Mouse (Mus musculus) macrophage (primary cell): Measurements from ENCODE around the gene Hist1h4a. TPM values are rescaled to one million over a fixed set of nuclear protein-coding genes. Genes with fewer than 3 reads are reported as not detected.
"Not testable (repeated sequence)": the region's sequence is repeated elsewhere in the genome, so short reads cannot be mapped to it uniquely, and the experiment has no call there.

Experiments
- H3K27ac ChIP-seq: fragments of 350-480 bp; formaldehyde crosslinking; 2 replicates; pipeline ENCODE4 v1.9.0; 2021
- H3K36me3 ChIP-seq: fragments of 350-480 bp; formaldehyde crosslinking; 2 replicates; pipeline ENCODE4 v1.9.0; 2021; ENCODE audit errors: inconsistent target
- H3K4me3 ChIP-seq: fragments of 350-480 bp; formaldehyde crosslinking; 2 replicates; pipeline ENCODE4 v1.9.0; 2021; ENCODE audit errors: inconsistent target
- H3K79me2 ChIP-seq: fragments of 350-480 bp; formaldehyde crosslinking; 2 replicates; pipeline ENCODE4 v1.9.0; 2021; ENCODE audit errors: inconsistent target
- WGBS: methylation state at CpG from one replicate; pipeline ENCODE4 v1.1.7; 2026; ENCODE audit warnings: inconsistent platforms; ENCODE audit not compliant: missing documents; 5-methylcytosine and 5-hydroxymethylcytosine counted together
- polyA plus RNA-seq: library from polyadenylated mRNA; stranded (reverse); fragments of 250-400 nt; gene quantifications from 3 replicates; pipeline ENCODE4 v1.2.4, GENCODE M21; 2018; ENCODE audit warnings: inconsistent platforms

Hist1h4a gene
- polyA plus RNA-seq, 1 experiment from 2014 or later: not detected

GRCm38 (mm10) chr13:23763586-23764323, 2.7 kb upstream of the Hist1h4a start, which contains the start of gene Hist1h1a:
Gene Hist1h1a, plus strand, starts transcription at chr13:23763666.
- WGBS: 6% methylated on average over 33 of the region's 34 CpGs
- Histone ChIP-seq H3K4me3 (peak within 1 kb of the TSS; percentile 32), H3K36me3 (no peaks in the 10 kb centered on the region), H3K79me2 (no peaks in the 10 kb centered on the region), H3K27ac (peak within 1 kb of the TSS; percentile 70)

GRCm38 (mm10) chr13:23763242-23763585, 2.2 kb upstream of the Hist1h4a start:
- under 1% methylated on average over 10 of the region's 10 CpGs for WGBS
- H3K79me2 ChIP-seq: no peaks in the 10 kb centered on the region

DNA sequence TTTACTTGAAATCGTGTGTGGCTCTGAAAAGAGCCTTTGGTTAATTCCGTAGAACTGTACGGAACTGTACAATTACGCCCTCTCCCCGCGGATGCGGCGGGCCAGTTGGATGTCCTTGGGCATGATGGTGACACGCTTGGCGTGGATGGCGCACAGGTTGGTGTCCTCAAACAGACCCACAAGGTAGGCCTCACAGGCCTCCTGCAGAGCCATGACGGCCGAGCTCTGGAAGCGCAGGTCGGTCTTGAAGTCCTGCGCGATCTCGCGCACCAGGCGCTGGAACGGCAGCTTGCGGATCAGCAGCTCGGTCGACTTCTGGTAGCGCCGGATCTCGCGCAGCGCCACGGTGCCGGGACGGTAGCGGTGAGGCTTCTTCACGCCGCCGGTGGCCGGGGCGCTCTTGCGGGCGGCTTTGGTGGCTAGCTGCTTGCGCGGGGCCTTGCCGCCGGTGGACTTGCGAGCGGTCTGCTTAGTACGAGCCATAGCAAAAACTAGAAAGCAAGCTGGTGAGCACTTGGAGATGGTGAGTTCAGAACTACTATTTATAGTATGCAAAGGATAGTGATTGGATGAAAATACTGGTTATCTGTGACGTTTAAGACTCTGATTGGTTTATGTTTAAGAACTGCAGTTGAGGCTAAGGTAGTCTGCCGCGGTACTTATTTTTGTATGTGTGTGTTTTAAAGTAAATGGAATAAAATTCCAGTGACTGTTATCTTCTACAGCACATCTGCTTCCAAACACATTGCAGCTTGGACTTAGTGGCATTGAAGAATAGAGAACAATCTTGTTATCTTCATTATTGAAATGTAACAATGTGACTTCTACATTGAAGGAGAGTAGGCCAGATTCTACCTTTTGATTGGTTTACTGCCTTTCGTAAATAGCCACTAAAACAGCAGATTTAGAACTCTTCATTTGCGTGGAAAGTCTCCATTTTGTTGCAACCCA, 1.1 kb upstream of the Hist1h4a start, which contains the start of gene Hist1h3a:
TSS of gene Hist1h3a (minus strand) at position 516 of the 951 bp plus-strand sequence.
- H3K36me3 ChIP-seq, H3K79me2 ChIP-seq: not testable (repeated sequence)
- H3K4me3 ChIP-seq: peak within 1 kb of the TSS; percentile 32
- peak within 1 kb of the TSS; percentile 70 for H3K27ac ChIP-seq
- under 1% methylated on average over 19 of the region's 52 CpGs for WGBS

More at GRCm38 (mm10) chr13:23763242-23763585, 2.2 kb upstream of the Hist1h4a start:
- peak overlapping the region; percentile 70 for H3K27ac ChIP-seq
- H3K4me3 ChIP-seq: peak overlapping the region; percentile 32; the same call in 1 of the 2 replicates
- no peaks in the 10 kb centered on the region for H3K36me3 ChIP-seq

DNA sequence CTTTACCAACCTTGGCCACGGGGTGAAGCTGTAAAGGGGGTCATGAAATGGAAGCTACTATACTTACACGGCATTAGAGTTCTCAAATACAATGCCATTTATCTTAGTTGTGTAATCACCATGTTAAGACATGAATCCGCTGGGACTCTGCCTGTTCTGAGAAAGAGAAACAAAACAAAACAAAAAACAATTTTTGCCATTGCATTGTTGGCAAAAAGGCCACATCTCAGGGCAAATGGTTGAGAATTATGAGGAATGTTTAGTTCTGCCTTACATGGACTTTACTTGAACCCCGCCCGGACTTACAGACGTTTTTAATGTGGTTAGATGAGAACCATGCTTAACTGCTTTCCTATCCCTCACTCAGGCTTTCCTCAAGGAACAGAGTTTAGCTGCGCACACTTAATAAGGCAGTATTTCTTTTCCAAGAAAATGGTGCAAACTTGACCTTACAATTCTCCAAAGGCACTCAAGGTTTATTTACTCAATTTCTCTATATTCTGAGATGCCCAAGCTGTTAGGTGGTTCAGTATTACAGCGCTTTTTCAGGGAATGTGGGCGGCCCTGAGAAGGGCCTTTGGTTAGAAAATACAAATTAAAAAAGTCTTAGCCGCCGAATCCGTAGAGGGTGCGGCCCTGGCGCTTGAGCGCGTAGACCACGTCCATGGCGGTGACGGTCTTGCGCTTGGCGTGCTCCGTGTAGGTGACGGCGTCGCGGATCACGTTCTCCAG, 624 bp downstream of the Hist1h4a start:
- Histone ChIP-seq H3K27ac (peak overlapping the region; percentile 62), H3K36me3 (no peaks in the 10 kb centered on the region), H3K79me2 (no peaks in the 10 kb centered on the region), H3K4me3 (peak overlapping the region; percentile 26)
- WGBS: 3% methylated on average over 13 of the region's 27 CpGs

- Histone ChIP-seq H3K27ac (peak overlapping the region; percentile 62), H3K79me2 (no peaks in the 10 kb centered on the region), H3K4me3 (peak overlapping the region; percentile 26; the same call in 1 of the 2 replicates), H3K36me3 (no peaks in the 10 kb centered on the region)
- 20% methylated on average over 1 of the region's 1 CpGs for WGBS
These were observed 1.2 kb downstream of the Hist1h4a start for GRCm38 (mm10) chr13:23759916-23760239.

DNA sequence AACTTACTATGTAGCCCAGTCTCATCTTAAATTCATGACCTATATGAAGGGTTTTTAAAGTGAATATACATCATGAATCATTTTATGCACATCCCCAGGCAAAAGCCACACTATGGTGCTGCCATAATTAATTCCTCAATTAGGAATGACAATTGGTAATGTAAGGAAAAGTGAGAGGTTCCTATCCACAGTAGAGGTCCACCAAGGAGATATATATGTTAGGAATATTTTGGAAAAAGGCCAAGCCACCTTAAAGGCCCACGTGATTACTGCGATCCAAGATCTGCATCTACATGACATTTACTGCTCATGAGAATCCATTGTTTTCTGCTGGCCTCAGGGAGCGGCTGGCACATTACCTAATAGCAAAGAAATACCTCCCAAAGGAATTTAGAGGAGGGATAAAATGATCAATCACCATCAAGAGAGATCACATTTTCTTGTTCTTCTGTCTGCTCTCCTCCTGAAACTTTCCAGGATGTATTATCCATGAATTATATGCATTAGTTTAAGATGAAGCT, 1.7 kb downstream of the Hist1h4a start:
- no peak overlapping the region for H3K27ac ChIP-seq
- H3K4me3 ChIP-seq: no peak overlapping the region
- no peaks in the 10 kb centered on the region for H3K79me2 ChIP-seq
- WGBS: 89% methylated on average over 3 of the region's 3 CpGs
- H3K36me3 ChIP-seq: no peaks in the 10 kb centered on the region

- Histone ChIP-seq H3K79me2 (no peaks in the 10 kb centered on the region), H3K4me3 (no peak overlapping the region; the same call in 1 of the 2 replicates), H3K27ac (no peak overlapping the region), H3K36me3 (no peaks in the 10 kb centered on the region)
- 40% methylated on average over 3 of the region's 3 CpGs for WGBS
These were observed 3.1 kb downstream of the Hist1h4a start for GRCm38 (mm10) chr13:23757921-23758320.

DNA sequence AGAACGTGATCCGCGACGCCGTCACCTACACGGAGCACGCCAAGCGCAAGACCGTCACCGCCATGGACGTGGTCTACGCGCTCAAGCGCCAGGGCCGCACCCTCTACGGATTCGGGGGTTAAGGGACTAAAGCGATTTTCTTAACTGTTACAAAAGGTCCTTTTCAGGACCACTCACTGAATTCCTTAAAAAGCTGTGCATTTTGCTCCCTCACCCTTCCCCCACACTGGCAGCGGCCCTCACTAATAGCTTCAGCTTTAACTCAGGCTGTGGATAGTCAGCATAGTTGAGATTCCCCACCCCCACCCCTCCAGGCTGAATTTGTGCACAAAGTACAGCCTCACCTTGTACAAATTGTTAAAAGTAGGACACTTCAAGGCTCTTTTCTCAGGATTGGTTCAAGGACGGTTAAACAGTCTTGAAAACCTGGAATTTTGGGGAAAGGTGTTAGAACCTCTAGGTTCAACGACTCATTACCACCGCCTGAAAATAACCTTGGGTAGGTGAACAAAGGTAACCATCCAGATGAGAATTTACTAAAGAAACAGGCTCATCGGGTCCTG, 3.7 kb downstream of the Hist1h4a start:
- peak overlapping the region; percentile 57 for H3K27ac ChIP-seq
- H3K79me2 ChIP-seq: no peaks in the 10 kb centered on the region
- peak overlapping the region; percentile 16 for H3K4me3 ChIP-seq
- 5% methylated on average over 12 of the region's 23 CpGs for WGBS
- H3K36me3 ChIP-seq: no peaks in the 10 kb centered on the region

DNA sequence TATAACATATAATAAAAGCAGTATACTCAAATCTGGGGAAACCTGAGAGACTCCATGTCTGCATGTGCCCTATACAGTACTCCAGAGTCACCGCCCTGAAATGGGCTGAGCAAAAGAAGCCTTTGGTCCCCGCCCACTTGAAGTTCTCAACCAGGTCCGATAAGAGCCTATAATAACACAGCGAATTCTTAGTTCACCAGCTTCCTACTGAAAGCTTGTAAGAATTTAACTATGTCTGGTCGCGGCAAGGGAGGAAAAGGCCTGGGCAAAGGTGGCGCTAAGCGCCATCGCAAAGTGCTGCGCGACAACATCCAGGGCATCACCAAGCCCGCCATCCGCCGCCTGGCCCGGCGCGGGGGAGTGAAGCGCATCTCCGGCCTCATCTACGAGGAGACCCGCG, 4.2 kb downstream of the Hist1h4a start, which contains the start of gene Hist1h4b:
TSS of gene Hist1h4b (plus strand) at position 224 of the 400 bp plus-strand sequence.
- H3K79me2 ChIP-seq: no peaks in the 10 kb centered on the region
- peak within 1 kb of the TSS; percentile 57 for H3K27ac ChIP-seq
- no peaks in the 10 kb centered on the region for H3K36me3 ChIP-seq
- H3K4me3 ChIP-seq: peak within 1 kb of the TSS; percentile 16
- 2% methylated on average over 11 of the region's 22 CpGs for WGBS

- Histone ChIP-seq H3K4me3 (no peak overlapping the region), H3K79me2 (no peaks in the 10 kb centered on the region), H3K27ac (0 out of 2 replicates have a peak overlapping the region, but pooled peaks have one; percentile 24), H3K36me3 (no peaks in the 10 kb centered on the region)
These were observed 6.0 kb downstream of the Hist1h4a start for GRCm38 (mm10) chr13:23755000-23755399.

- H3K79me2 ChIP-seq: no peaks in the 10 kb centered on the region
- peak overlapping the region; percentile 47 for H3K27ac ChIP-seq
- H3K36me3 ChIP-seq: no peaks in the 10 kb centered on the region
- peak overlapping the region; percentile 14 for H3K4me3 ChIP-seq
- 75% methylated on average over 4 of the region's 4 CpGs for WGBS
These were observed 7.5 kb downstream of the Hist1h4a start for GRCm38 (mm10) chr13:23753314-23754078.

GRCm38 (mm10) chr13:23752742-23753172, 8.3 kb downstream of the Hist1h4a start:
- peak overlapping the region; percentile 47 for H3K27ac ChIP-seq
- H3K36me3 ChIP-seq: no peaks in the 10 kb centered on the region
- peak overlapping the region; percentile 14 for H3K4me3 ChIP-seq
- H3K79me2 ChIP-seq: no peaks in the 10 kb centered on the region
- WGBS: 23% methylated on average over 6 of the region's 6 CpGs

- WGBS: 3% methylated on average over 12 of the region's 47 CpGs
These were observed 8.8 kb downstream of the Hist1h4a start, which contains the start of gene Hist1h3b for GRCm38 (mm10) chr13:23752067-23752741. Gene Hist1h3b, plus strand, starts transcription at chr13:23752267.

More at GRCm38 (mm10) chr13:23752067-23752741, 8.8 kb downstream of the Hist1h4a start, which contains the start of gene Hist1h3b:
- H3K79me2 ChIP-seq, H3K36me3 ChIP-seq: not testable (repeated sequence)
- Histone ChIP-seq H3K4me3 (peak within 1 kb of the TSS; percentile 14), H3K27ac (peak within 1 kb of the TSS; percentile 80)
